ENCODE assay signal across 9 mouse cellular contexts in genomic region chr9:65434140-65434539, GRCm38 (mm10). TPM values are rescaled to one million over a fixed set of nuclear protein-coding genes. Genes with fewer than 3 reads are reported as not detected.
A peak's percentile ranks its signal among the peaks of the same experiment; 100 is the strongest.
DNase-seq lines count a peak whose midpoint lies in the region; ATAC-seq and TF ChIP-seq lines count a peak whose summit lies in the region.
"Had no signal": no experiment of that assay in that cellular context is flagged by ENCODE, and none has a peak within 500 bp of the region (broad histone marks: within the 10 kb centered on the region; RNA-seq: fewer than 3 reads in every experiment).

No protein-coding gene starts in this region.

- H3K27ac ChIP-seq in heart, embryonic 12.5 days (ENCODE audit: poor library complexity, severe bottlenecking): no peak overlapping the region
- H3K27ac ChIP-seq in testis, adult 2 months (ENCODE audit: control insufficient read depth, insufficient read depth, low read depth, low read length): no peak overlapping the region
- H3K27ac ChIP-seq: limb, embryonic 15.5 days had no signal

- no peak overlapping the region for H3K4me2 ChIP-seq in heart, embryonic 12.5 days
- H3K4me2 ChIP-seq: limb, embryonic 15.5 days had no signal

- peak; percentile 12 for DNase-seq in heart, adult 9 months (ENCODE audit: low spot score in 2 of 2)
- no peak for DNase-seq in testis, postnatal 14 days (ENCODE audit: low spot score)
- peak; percentile 18 for DNase-seq in brain, embryonic 14.5 days (ENCODE audit: low read depth)
- DNase-seq in gastrocnemius, adult 8-10 months (ENCODE audit: low spot score in 2 of 2): peak; percentile 13 to 18
- DNase-seq in lung, postnatal 25 days (ENCODE audit: low spot score): peak; percentile 33
- peak; percentile 36 to 37 for DNase-seq in thymus, adult 18-20 months

- peak; percentile 59 for TF ChIP-seq CTCF in testis, adult 2 months (IDR thresholded peaks at IDR 0.05; ENCODE audit: control insufficient read depth, insufficient read depth, insufficient replicate concordance, low read depth, low read length)
- TF ChIP-seq CTCF in brain, embryonic 14.5 days (IDR thresholded peaks at IDR 0.05; ENCODE audit: borderline replicate concordance, extremely low read depth, insufficient read depth, insufficient read length): peak; percentile 42; the same call in 1 of the 2 replicates

- no peaks in the 10 kb centered on the region for H3K27me3 ChIP-seq in heart, embryonic 12.5 days (replicated peaks)
- no peaks in the 10 kb centered on the region for H3K27me3 ChIP-seq in testis, adult 2 months (ENCODE audit: control insufficient read depth, insufficient read depth, low read length)
- H3K27me3 ChIP-seq: limb, embryonic 15.5 days had no signal

- peaks cover 4% of the 10 kb centered on the region; the same call in 1 of the 2 replicates for H3K4me1 ChIP-seq in heart, embryonic 12.5 days (replicated peaks)
- peaks cover 5% of the 10 kb centered on the region for H3K4me1 ChIP-seq in testis, adult 2 months (ENCODE audit: control insufficient read depth, insufficient read depth, low read length)

- no peak for ATAC-seq in heart, embryonic 12.5 days (ENCODE audit: insufficient number of reproducible peaks, low FRiP score)

- TF ChIP-seq POLR2A in testis, adult 2 months (IDR thresholded peaks at IDR 0.05; ENCODE audit: control insufficient read depth, low read depth, low read length): no peak
- no peak for TF ChIP-seq POLR2A in brain, embryonic 14.5 days (IDR thresholded peaks at IDR 0.05; ENCODE audit: borderline replicate concordance, extremely low read depth, insufficient read depth, insufficient read length, poor library complexity, severe bottlenecking)

- peaks cover 8% of the 10 kb centered on the region for H3K36me3 ChIP-seq in heart, embryonic 12.5 days
- H3K36me3 ChIP-seq in testis, adult 2 months (ENCODE audit: control insufficient read depth, insufficient read depth, low read length): no peaks in the 10 kb centered on the region

- H3K9me3 ChIP-seq in heart, embryonic 12.5 days (replicated peaks): no peaks in the 10 kb centered on the region; the same call in 1 of the 2 replicates
- H3K9me3 ChIP-seq: limb, embryonic 15.5 days had no signal

- 55% methylated on average over 5 of the region's 5 CpGs for WGBS in heart, embryonic 12.5 days

- H3K9ac ChIP-seq in heart, embryonic 12.5 days: no peak overlapping the region
- H3K9ac ChIP-seq: limb, embryonic 15.5 days had no signal

- no peak overlapping the region for H3K4me3 ChIP-seq in heart, embryonic 12.5 days
- no peak overlapping the region for H3K4me3 ChIP-seq in testis, adult 2 months (ENCODE audit: control insufficient read depth, low read depth, low read length)
- H3K4me3 ChIP-seq: limb, embryonic 15.5 days had no signal

RNA-seq across cellular contexts. Expression of gene Mtfmt, which starts 1.4 kb away (rescaled TPM):
- polyA plus RNA-seq in heart, embryonic 12.5 days (2016; fragmentation: Nextera tagmentation; extraction: Ambion mirVana): 17.5 and 17.9 TPM in 2 replicates
- 6.1 and 7.4 TPM in 2 replicates for polyA plus RNA-seq in testis, adult 2 months (2012; rRNA removed)
- 19.9 and 22.9 TPM in 2 replicates for polyA plus RNA-seq in brain, embryonic 14.5 days (2012; rRNA removed)
- total RNA-seq in gastrocnemius, adult 8-10 months (2022): 1 to 10 TPM; 4.2 to 6.2 (median 5.3) TPM

RNA-seq across cellular contexts. Expression of gene Slc51b, which starts 11.4 kb away (rescaled TPM):
- not detected in 2 replicates for polyA plus RNA-seq in heart, embryonic 12.5 days (2016; fragmentation: Nextera tagmentation; extraction: Ambion mirVana)
- polyA plus RNA-seq in testis, adult 2 months (2012; rRNA removed): not detected in 2 replicates
- polyA plus RNA-seq in brain, embryonic 14.5 days (2012; rRNA removed): not detected in 2 replicates
- not detected for total RNA-seq in gastrocnemius, adult 8-10 months (2022)
- polyA plus RNA-seq: limb, embryonic 15.5 days had no signal

RNA-seq across cellular contexts. Expression of gene Spg21, which starts 26.6 kb away (rescaled TPM):
- polyA plus RNA-seq in heart, embryonic 12.5 days (2016; fragmentation: Nextera tagmentation; extraction: Ambion mirVana): 61.3 and 62.9 TPM in 2 replicates
- polyA plus RNA-seq in testis, adult 2 months (2012; rRNA removed): 10.1 and 10.8 TPM in 2 replicates
- 58.8 and 62.0 TPM in 2 replicates for polyA plus RNA-seq in brain, embryonic 14.5 days (2012; rRNA removed)
- total RNA-seq in gastrocnemius, adult 8-10 months (2022): 10 to 100 TPM in 1 of 4 experiments, 1 to 10 TPM in 3; 5.8 to 15.8 (median 7.6) TPM

RNA-seq across cellular contexts. Expression of gene Rasl12, which starts 35.8 kb away (rescaled TPM):
- 3.0 and 3.7 TPM in 2 replicates for polyA plus RNA-seq in heart, embryonic 12.5 days (2016; fragmentation: Nextera tagmentation; extraction: Ambion mirVana)
- 5.5 and 6.6 TPM in 2 replicates for polyA plus RNA-seq in testis, adult 2 months (2012; rRNA removed)
- polyA plus RNA-seq in brain, embryonic 14.5 days (2012; rRNA removed): 7.1 and 8.0 TPM in 2 replicates
- total RNA-seq in gastrocnemius, adult 8-10 months (2022): 1 to 10 TPM; 2.1 to 3.8 (median 2.2) TPM

RNA-seq across cellular contexts. Expression of gene Kbtbd13, which starts 42.7 kb away (rescaled TPM):
- polyA plus RNA-seq in heart, embryonic 12.5 days (2016; fragmentation: Nextera tagmentation; extraction: Ambion mirVana): 2.0 and 2.8 TPM in 2 replicates
- 0.18 and 0.23 TPM in 2 replicates for polyA plus RNA-seq in testis, adult 2 months (2012; rRNA removed)
- polyA plus RNA-seq in brain, embryonic 14.5 days (2012; rRNA removed): 0.57 and 0.66 TPM in 2 replicates
- total RNA-seq in gastrocnemius, adult 8-10 months (2022): 10 to 100 TPM in 3 of 4 experiments, 1 to 10 TPM in 1; 9.8 to 12.3 (median 11.4) TPM
